14 mouse cellular contexts compared by ENCODE assay signal in the genomic region with DNA sequence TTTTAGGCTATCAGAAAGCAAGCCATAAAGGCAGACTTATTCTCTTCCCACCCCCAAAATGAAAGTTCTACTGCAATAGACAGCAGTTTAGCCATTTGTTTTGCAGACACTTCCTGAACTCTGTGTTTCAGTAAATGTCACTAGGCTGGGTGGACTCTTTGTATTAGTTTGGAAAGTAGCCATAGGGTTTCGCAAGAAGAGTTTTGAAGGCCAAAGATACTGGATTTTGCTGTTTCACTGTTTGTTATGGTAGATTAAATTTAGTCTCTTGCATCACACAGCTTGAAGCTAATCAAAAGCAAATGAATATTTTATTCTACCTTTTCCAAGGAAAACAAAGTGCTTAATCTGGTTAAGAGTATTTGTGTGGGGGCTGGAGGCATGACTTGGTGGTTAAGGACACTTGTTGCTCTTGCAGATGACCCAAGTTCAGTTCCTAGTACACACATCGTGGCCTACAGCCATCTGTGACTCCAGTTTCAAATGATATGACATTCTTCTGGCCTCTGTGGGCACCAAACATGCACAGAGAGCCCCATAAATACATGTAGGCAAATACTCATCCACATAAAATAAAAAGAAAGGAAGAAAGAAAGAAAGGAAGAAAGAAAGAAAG. TPM values are rescaled to one million over a fixed set of nuclear protein-coding genes. Genes with fewer than 3 reads are reported as not detected.
DNase-seq lines count a peak whose midpoint lies in the region; ATAC-seq and TF ChIP-seq lines count a peak whose summit lies in the region.
"Had no signal": no experiment of that assay in that cellular context is flagged by ENCODE, and none has a peak within 500 bp of the region (broad histone marks: within the 10 kb centered on the region; RNA-seq: fewer than 3 reads in every experiment).

No protein-coding gene starts in this region.

- 0 out of 2 replicates have a peak, but pooled peaks cover 3% of the 10 kb centered on the region for H3K4me1 ChIP-seq in heart, embryonic 10.5 days
- H3K4me1 ChIP-seq in bone marrow macrophage, adult 2 months (ENCODE audit: control insufficient read depth, insufficient read depth, low read length), result peaks cover 9% of the 10 kb centered on the region
- peaks cover 4% of the 10 kb centered on the region for H3K4me1 ChIP-seq in liver, postnatal 0 days (ENCODE audit: insufficient read depth)
- H3K4me1 ChIP-seq: midbrain, embryonic 15.5 days; stomach, embryonic 15.5 days had no signal

- TF ChIP-seq EP300 in liver, postnatal 0 days (IDR thresholded peaks at IDR 0.05; ENCODE audit: low read depth), result peak; percentile 71; the same call in 1 of the 2 replicates

- no peak overlapping the region for H3K9ac ChIP-seq in liver, postnatal 0 days (replicated peaks)
- H3K9ac ChIP-seq: midbrain, embryonic 15.5 days; stomach, embryonic 15.5 days had no signal

- no peaks in the 10 kb centered on the region for H3K9me3 ChIP-seq in heart, embryonic 10.5 days
- H3K9me3 ChIP-seq in liver, postnatal 0 days (ENCODE audit: low read length), result no peaks in the 10 kb centered on the region
- H3K9me3 ChIP-seq: midbrain, embryonic 15.5 days; stomach, embryonic 15.5 days had no signal

- no peak overlapping the region for H3K27ac ChIP-seq in heart, embryonic 10.5 days
- peak overlapping the region; percentile 38 for H3K27ac ChIP-seq in bone marrow macrophage, adult 2 months (ENCODE audit: insufficient read depth, low read depth, low read length)
- peak overlapping the region; percentile 91 for H3K27ac ChIP-seq in liver, postnatal 0 days (ENCODE audit: low read depth)
- H3K27ac ChIP-seq: midbrain, embryonic 15.5 days; stomach, embryonic 15.5 days had no signal

- ATAC-seq in liver, postnatal 0 days, result peak; percentile 92
- ATAC-seq: CD4-positive, CD25-positive, alpha-beta regulatory T cell, adult 4 months; midbrain, embryonic 15.5 days had no signal

- H3K27me3 ChIP-seq in heart, embryonic 10.5 days (ENCODE audit: insufficient read depth, poor library complexity, severe bottlenecking), result peaks cover 25% of the 10 kb centered on the region
- no peaks in the 10 kb centered on the region for H3K27me3 ChIP-seq in liver, postnatal 0 days (ENCODE audit: insufficient read depth, low read length)
- H3K27me3 ChIP-seq: midbrain, embryonic 15.5 days; stomach, embryonic 15.5 days had no signal

- no peak overlapping the region for H3K4me3 ChIP-seq in heart, embryonic 10.5 days
- no peak overlapping the region for H3K4me3 ChIP-seq in bone marrow macrophage, adult 2 months (ENCODE audit: insufficient read depth, low read length)
- H3K4me3 ChIP-seq in liver, postnatal 0 days (ENCODE audit: low read depth, low read length), result no peak overlapping the region
- H3K4me3 ChIP-seq: erythroblast, embryonic 14.5 days; midbrain, embryonic 15.5 days; stomach, embryonic 15.5 days had no signal

- no peak for TF ChIP-seq CTCF in bone marrow macrophage, adult 2 months (IDR thresholded peaks at IDR 0.05; ENCODE audit: low read depth, low read length)
- no peak for TF ChIP-seq CTCF in liver, postnatal 0 days (IDR thresholded peaks at IDR 0.05; ENCODE audit: low read depth)

- TF ChIP-seq POLR2A in bone marrow macrophage, adult 2 months (IDR thresholded peaks at IDR 0.05; ENCODE audit: borderline replicate concordance, low read depth, low read length), result no peak

- H3K36me3 ChIP-seq in heart, embryonic 10.5 days, result no peaks in the 10 kb centered on the region
- H3K36me3 ChIP-seq in liver, postnatal 0 days (replicated peaks; ENCODE audit: insufficient read depth, low read length), result no peaks in the 10 kb centered on the region
- H3K36me3 ChIP-seq: midbrain, embryonic 15.5 days; stomach, embryonic 15.5 days had no signal

- H3K4me2 ChIP-seq in liver, postnatal 0 days (ENCODE audit: low read depth, low read length), result no peak overlapping the region
- H3K4me2 ChIP-seq: midbrain, embryonic 15.5 days; stomach, embryonic 15.5 days had no signal

- WGBS in heart, embryonic 10.5 days, result 74% methylated on average over 2 of the region's 2 CpGs
- 31% methylated on average over 2 of the region's 2 CpGs for WGBS in liver, postnatal 0 days (ENCODE audit: insufficient replicate concordance)

- peak; percentile 96 for DNase-seq in heart, adult 11 months
- no peak for DNase-seq in heart, embryonic 10.5 days (ENCODE audit: low spot score)
- peak; percentile 81 for DNase-seq in 3T3-L1 (ENCODE audit: low read depth, low spot score)
- peak; percentile 19 for DNase-seq in liver, postnatal 0 days
- DNase-seq in embryo, embryonic 10.5 days (ENCODE audit: low spot score), result no peak
- DNase-seq in layer of hippocampus, adult 8-10 months (ENCODE audit: low spot score in 2 of 2), result no peak
- no peak for DNase-seq in spleen, adult 12 weeks (ENCODE audit: low spot score)
- DNase-seq: cerebellum, adult 9-11 months; kidney, postnatal 10 days had no signal

RNA-seq across cellular contexts. Expression of a gene that starts 11.3 kb away (rescaled TPM):
- polyA plus RNA-seq in heart, embryonic 10.5 days (2016; fragmentation: Nextera tagmentation; extraction: Ambion mirVana), result 0.04 TPM in 1 of 2 replicates, not detected in the other
- not detected in 2 replicates for polyA plus RNA-seq in bone marrow macrophage, adult 2 months (2012; ENCODE audit: insufficient read depth, insufficient read length, missing spikeins)
- polyA plus RNA-seq in liver, postnatal 0 days (2015; fragmentation: Nextera tagmentation; extraction: Ambion mirVana), result 14.3 and 16.9 TPM in 2 replicates
- 1 to 10 TPM; 2.6 to 4.2 (median 3.1) TPM for total RNA-seq in layer of hippocampus, adult 8-10 months (2022)
- polyA plus RNA-seq: CD4-positive, CD25-positive, alpha-beta regulatory T cell, adult 4 months; erythroblast, embryonic 14.5 days had no signal

Comparison
In these comparisons a context has a peak if more than half of its experiments do, and no peak if none do; other contexts are left out.
1. DNase-seq: peak in heart, adult 11 months (single experiment), 3T3-L1 (single experiment) and liver, postnatal 0 days (single experiment); none in heart, embryonic 10.5 days (single experiment), embryo, embryonic 10.5 days (single experiment), layer of hippocampus, adult 8-10 months (0 of 2) and spleen, adult 12 weeks (single experiment).
2. RNA of a gene that starts 11.3 kb away (polyA plus RNA-seq): 14.3 to 16.9 TPM in liver, postnatal 0 days; 0.04 TPM in heart, embryonic 10.5 days and not detected in bone marrow macrophage, adult 2 months; every median in the first group is over 10 times any median in the second.